Mouse (Mus musculus): ENCODE results near the gene Tgm5.

DNA sequence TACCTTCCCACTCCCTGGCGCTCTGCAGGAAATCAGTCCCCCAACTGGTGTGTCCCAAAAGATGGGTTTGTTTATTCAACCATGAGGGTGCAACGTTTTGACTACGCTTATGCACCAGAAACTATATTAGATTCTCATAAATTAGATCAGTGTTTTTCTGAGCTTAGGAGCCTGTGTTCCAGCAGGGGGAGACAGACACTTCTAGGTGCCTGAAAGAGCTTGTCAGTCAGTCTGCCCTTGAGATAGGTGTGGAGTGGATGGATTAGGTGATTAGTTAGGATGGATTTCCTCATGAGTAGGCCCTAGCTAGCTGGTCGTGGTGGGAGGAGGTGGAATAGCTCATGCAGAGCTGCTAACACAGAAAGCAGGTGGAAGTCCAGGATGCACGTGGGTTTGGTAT, 44.5 kb downstream of the Tgm5 start:
- TF ChIP-seq CTCF (IDR thresholded peaks at IDR 0.05; ENCODE audit: low read depth, low read length) (no peak), POLR2A (IDR thresholded peaks at IDR 0.05; ENCODE audit: insufficient read depth, low read length) (no peak), EP300 (IDR thresholded peaks at IDR 0.05; ENCODE audit: insufficient read depth, low read depth, low read length) (no peak)

Data from ES-Bruce4 (cell line).